Mouse (Mus musculus) ES-E14 (cell line): Measurements from ENCODE around the gene Armc7. TPM values are rescaled to one million over a fixed set of nuclear protein-coding genes. Genes with fewer than 3 reads are reported as not detected.
"Not testable (repeated sequence)": the region's sequence is repeated elsewhere in the genome, so short reads cannot be mapped to it uniquely, and the experiment has no call there.

Experiments used
- DNase-seq: peaks from one replicate; pipeline ENCODE4 v3.0.0-alpha.2; 2013; ENCODE audit warnings: low read depth, low spot score
- H3K27ac ChIP-seq: 2 replicates; pipeline ENCODE4 v1.5.1; 2012; ENCODE audit warnings: low read depth, mild to moderate bottlenecking, low read length, moderate library complexity, mixed read lengths; ENCODE audit not compliant: poor library complexity, insufficient read depth, severe bottlenecking
- H3K36me3 ChIP-seq: 2 replicates; pipeline ENCODE4 v1.6.1; 2012; ENCODE audit warnings: mild to moderate bottlenecking, low read length, moderate library complexity, mixed read lengths; ENCODE audit not compliant: control insufficient read depth, poor library complexity, insufficient read depth, severe bottlenecking
- H3K4me1 ChIP-seq, 2 experiments: fragments of 150-350 bp in 1 of 2; sonication (generic) in 1 of 2; 2 replicates each; pipeline ENCODE4 v1.6.1; 2012; ENCODE audit warnings: low read length in 2 of 2, mild to moderate bottlenecking in 1 of 2, mixed read lengths in 1 of 2; ENCODE audit not compliant: control insufficient read depth in 2 of 2, insufficient read depth in 2 of 2, poor library complexity in 1 of 2
- H3K4me3 ChIP-seq, 2 experiments: fragments of 150-350 bp in 1 of 2; sonication (generic) in 1 of 2; 2 replicates each; pipeline ENCODE4 v1.5.1; 2012; ENCODE audit warnings: low read length in 2 of 2, low read depth in 1 of 2, mild to moderate bottlenecking in 1 of 2, mixed read lengths in 1 of 2; ENCODE audit not compliant: insufficient read depth in 1 of 2, poor library complexity in 1 of 2, severe bottlenecking in 1 of 2
- H3K9ac ChIP-seq: 2 replicates; pipeline ENCODE4 v1.6.1; 2012; ENCODE audit warnings: low read depth, mild to moderate bottlenecking, low read length, mixed read lengths; ENCODE audit not compliant: poor library complexity, insufficient read depth, severe bottlenecking
- H3K9me3 ChIP-seq: fragments of 150-350 bp; sonication (generic); 2 replicates; pipeline ENCODE4 v1.6.1; 2012; ENCODE audit warnings: low read depth, mild to moderate bottlenecking, low read length; ENCODE audit not compliant: control insufficient read depth, insufficient read depth
- CHD2 ChIP-seq: IDR thresholded peaks from 2 replicates; pipeline ENCODE4 v1.6.1; 2014; ENCODE audit warnings: mild to moderate bottlenecking, low read depth, low read length, inconsistent platforms
- HCFC1 ChIP-seq: IDR thresholded peaks from 2 replicates; pipeline ENCODE4 v1.6.1; 2012; ENCODE audit warnings: low read length, inconsistent platforms, borderline replicate concordance; ENCODE audit not compliant: insufficient read depth
- MAFK ChIP-seq: IDR thresholded peaks from 2 replicates; pipeline ENCODE4 v1.6.1; 2014; ENCODE audit warnings: mild to moderate bottlenecking, low read depth, low read length, inconsistent platforms; ENCODE audit not compliant: insufficient read depth
- ZC3H11A ChIP-seq: IDR thresholded peaks from 2 replicates; pipeline ENCODE4 v1.6.1; 2012; ENCODE audit warnings: low read depth, mild to moderate bottlenecking, inconsistent platforms, low read length, borderline replicate concordance
- ZNF384 ChIP-seq: IDR thresholded peaks from 2 replicates; pipeline ENCODE4 v1.6.1; 2012; ENCODE audit warnings: low read depth, low read length, inconsistent platforms
- in situ Hi-C, 2 experiments: fragments of 600-800 bp; cut with MboI; formaldehyde crosslinking; loops; one replicate each; pipeline ENCODE4 v1.15.1; 2025; ENCODE audit warnings: low sequenced_read_pairs in 2 of 2, inconsistent platforms in 1 of 2; ENCODE audit not compliant: unreplicated experiment in 2 of 2
- total RNA-seq: library from RNA; depleted of rRNA; stranded (reverse); fragments of 300-350 nt; gene quantifications from 2 replicates; pipeline ENCODE4 v1.2.3, GENCODE M21; 2012

Gene Armc7
- total RNA-seq, 1 experiment, result 4.8 TPM

DNA sequence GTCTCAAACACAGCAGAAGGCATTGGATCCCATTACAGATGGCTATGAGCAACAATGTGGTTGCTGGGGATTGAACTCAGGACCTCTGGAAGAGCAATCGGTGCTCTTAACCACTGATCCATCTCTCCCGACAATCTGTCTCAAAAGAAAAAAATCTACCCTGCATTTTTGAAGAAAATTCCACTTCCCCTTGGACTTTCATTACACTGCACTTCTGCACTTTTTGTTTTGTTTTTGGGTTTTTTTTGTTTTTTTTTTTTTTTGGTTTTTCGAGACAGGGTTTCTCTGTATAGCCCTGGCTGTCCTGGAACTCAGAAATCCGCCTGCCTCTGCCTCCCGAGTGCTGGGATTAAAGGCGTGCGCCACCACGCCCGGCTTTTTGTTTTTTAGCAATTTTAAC, 21.1 kb downstream of the Armc7 start:
- H3K4me1 ChIP-seq, H3K9me3 ChIP-seq, H3K27ac ChIP-seq, DNase-seq, H3K9ac ChIP-seq, H3K4me3 ChIP-seq, in situ Hi-C loops: not testable (repeated sequence)
- TF ChIP-seq ZNF384, result peak; percentile 55
- peaks cover 25% of the 10 kb centered on the region for H3K36me3 ChIP-seq

DNA sequence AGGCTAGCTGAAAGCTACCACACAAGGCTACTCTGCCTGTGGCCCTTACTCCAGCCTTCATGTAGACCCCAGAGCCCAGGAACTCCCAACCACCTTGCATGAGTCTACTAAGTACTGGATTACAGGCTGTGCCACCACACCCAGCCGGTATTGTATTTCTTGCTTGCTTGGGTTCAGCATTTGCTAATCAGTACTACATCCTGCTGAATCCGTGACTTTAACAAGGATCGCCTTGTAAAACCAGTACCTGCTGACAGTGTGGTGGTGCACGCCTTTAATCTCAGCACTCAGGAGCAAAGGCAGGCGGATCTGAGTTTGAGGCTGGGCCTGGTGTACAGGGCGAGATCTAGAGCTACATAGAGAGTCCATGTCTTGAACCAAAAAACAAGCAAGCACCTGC, 27.2 kb downstream of the Armc7 start:
- H3K4me3 ChIP-seq, result no peak overlapping the region
- H3K36me3 ChIP-seq, result peaks cover 27% of the 10 kb centered on the region
- DNase-seq, result no peak
- TF ChIP-seq MAFK (no peak), ZC3H11A (no peak), CHD2 (no peak), ZNF384 (no peak), HCFC1 (no peak)
- H3K9me3 ChIP-seq, result no peaks in the 10 kb centered on the region
- in situ Hi-C loops, result no loop called here
- H3K27ac ChIP-seq, result no peak overlapping the region
- peaks cover 1 to 13% of the 10 kb centered on the region in 2 experiments; a peak in 3 of 4 replicates for H3K4me1 ChIP-seq
- H3K9ac ChIP-seq, result no peak overlapping the region

DNA sequence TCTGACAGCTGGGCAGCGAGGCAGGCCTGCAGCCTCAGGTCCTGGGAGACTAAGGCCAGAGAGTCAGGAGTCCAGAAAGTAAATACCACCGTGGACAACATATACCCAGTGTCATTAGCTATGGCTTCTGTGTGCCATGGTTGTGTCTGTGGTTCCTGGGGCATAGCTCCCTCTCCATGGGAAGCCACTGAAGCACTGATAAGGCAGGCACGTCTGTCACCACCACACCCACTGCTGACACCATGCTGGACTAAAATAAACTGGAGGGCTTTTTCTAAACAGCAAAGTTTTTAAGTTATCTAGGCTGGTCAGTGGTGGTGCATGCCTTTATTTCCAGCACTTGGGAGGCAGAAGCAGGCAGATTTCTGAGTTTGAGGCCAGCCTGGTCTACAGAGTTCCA, 31.1 kb downstream of the Armc7 start:
- H3K9ac ChIP-seq, result no peak overlapping the region
- TF ChIP-seq CHD2, result no peak
- no peak for TF ChIP-seq MAFK
- no peak for TF ChIP-seq HCFC1
- no peak for TF ChIP-seq ZC3H11A
- TF ChIP-seq ZNF384, result no peak
- no peak for DNase-seq
- no peak overlapping the region for H3K4me3 ChIP-seq
- in situ Hi-C loops, result no loop called here
- peaks cover 13% of the 10 kb centered on the region; the same call in 1 of the 2 replicates for H3K36me3 ChIP-seq
- no peak overlapping the region for H3K27ac ChIP-seq
- H3K9me3 ChIP-seq, result no peaks in the 10 kb centered on the region
- H3K4me1 ChIP-seq, result peaks cover 10 to 27% of the 10 kb centered on the region in 2 experiments; a peak in 3 of 4 replicates

DNA sequence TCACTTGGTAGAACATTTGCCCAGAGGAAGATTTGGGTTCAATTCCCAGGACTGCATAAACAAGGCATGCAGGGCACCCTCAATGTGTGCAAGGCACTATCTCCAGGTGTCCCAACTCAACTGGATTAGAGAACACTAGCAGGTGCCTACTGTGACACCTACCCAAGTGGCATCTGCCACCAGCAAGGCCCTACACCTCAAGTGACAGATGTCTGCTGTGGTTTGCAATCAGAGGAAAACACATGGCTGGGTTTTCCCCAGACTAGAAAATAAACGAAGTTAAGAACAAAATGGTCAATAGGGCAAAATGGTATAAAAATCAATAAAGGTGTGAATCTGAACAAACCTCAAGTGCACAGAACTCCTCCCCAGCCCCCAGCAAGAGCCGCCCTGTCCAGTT, 32.6 kb downstream of the Armc7 start:
- Histone ChIP-seq H3K9ac (no peak overlapping the region), H3K9me3 (no peaks in the 10 kb centered on the region), H3K4me1 (peaks cover 12 to 30% of the 10 kb centered on the region in 2 experiments; a peak in 3 of 4 replicates), H3K4me3 (no peak overlapping the region), H3K36me3 (peaks cover 8% of the 10 kb centered on the region; the same call in 1 of the 2 replicates), H3K27ac (no peak overlapping the region)
- DNase-seq, result no peak
- no peak for TF ChIP-seq CHD2
- no peak for TF ChIP-seq MAFK
- no peak for TF ChIP-seq HCFC1
- TF ChIP-seq ZC3H11A, result no peak
- TF ChIP-seq ZNF384, result no peak
- in situ Hi-C loops, result no loop called here

DNA sequence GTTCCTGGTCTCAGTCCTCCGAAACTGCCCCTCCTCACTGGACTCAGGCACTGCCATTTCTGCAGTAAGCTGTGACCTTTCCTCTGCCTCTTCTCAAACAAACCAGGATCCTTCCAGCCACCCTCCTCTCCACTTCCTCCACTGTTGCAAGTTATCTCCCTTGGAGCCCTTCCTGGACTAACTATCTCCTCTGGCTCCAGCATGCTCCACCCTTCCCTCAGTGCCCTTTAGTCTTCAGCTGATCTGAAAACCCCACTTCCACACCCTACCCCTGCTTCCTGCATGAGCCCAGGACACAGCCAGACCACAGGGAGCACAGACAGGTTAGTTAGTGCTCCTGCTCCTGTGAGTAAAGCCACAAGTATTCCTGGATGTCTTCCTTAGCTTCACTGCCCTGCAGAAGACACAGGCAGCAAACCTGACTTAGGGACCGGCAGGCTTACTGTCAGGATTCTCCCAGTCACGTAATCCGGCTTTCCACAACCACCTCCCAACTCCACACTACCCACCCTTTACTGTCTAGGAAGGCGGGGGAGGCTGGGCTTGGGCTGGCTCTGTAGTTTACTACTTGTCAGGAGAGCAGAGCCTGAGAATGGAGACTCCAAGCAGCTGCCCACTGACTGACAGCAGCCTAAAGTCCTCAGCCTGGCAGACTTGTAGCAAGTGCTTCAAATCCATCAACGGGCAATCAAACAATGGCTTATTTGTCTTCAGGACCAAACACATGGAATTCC, 34.5 kb downstream of the Armc7 start:
- H3K9me3 ChIP-seq, result no peaks in the 10 kb centered on the region
- peaks cover 12 to 23% of the 10 kb centered on the region in 2 experiments; a peak in 3 of 4 replicates for H3K4me1 ChIP-seq
- in situ Hi-C loops, result no loop called here
- no peak overlapping the region for H3K27ac ChIP-seq
- DNase-seq, result no peak
- peak overlapping the region; percentile 8; the same call in 1 of the 2 replicates for H3K9ac ChIP-seq
- H3K4me3 ChIP-seq, result no peak overlapping the region
- TF ChIP-seq HCFC1 (no peak), MAFK (no peak), CHD2 (no peak), ZNF384 (no peak), ZC3H11A (no peak)
- H3K36me3 ChIP-seq, result peaks cover 4% of the 10 kb centered on the region; the same call in 1 of the 2 replicates
